Mouse (Mus musculus): Measurements from ENCODE around the gene Fbxo28.

The Fbxo28 gene

GRCm38 (mm10) chr1:182346491-182346890, 5.1 kb upstream of the Fbxo28 start:
- in situ Hi-C loops (cut with MboI; ENCODE audit: unreplicated experiment in 2 of 2), result loop anchor here (25.0 kb wide), 2 partner anchors 209 to 459 kb away; no protein-coding TSS in a partner anchor

DNA sequence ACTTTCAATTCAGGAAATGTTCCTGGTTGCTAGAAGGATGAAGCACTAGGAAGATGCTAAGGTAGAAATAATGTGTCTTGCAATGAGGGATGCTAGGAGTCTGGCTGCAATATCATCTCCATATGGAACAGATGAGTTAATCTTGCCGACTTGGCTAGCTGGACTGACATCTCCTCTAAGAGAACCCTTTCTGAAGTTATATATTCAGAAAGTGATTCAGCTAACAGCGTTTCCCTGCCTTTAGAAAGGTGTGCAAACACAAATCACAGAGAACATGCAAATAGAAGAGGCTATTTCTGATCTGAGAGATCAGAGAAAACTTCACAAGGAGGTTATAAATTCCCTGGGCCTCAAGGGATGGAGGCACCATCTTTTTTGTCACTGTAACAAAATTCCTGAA, 4.4 kb upstream of the Fbxo28 start:
- in situ Hi-C loops (cut with MboI; ENCODE audit: unreplicated experiment in 2 of 2), result loop anchor here (25.0 kb wide), 2 partner anchors 209 to 459 kb away; no protein-coding TSS in a partner anchor

- in situ Hi-C loops (cut with MboI; ENCODE audit: unreplicated experiment in 2 of 2), result loop anchor here (25.0 kb wide), 2 partner anchors 205 to 455 kb away; no protein-coding TSS in a partner anchor
These were observed 564 bp upstream of the Fbxo28 start for GRCm38 (mm10) chr1:182341993-182342392.

DNA sequence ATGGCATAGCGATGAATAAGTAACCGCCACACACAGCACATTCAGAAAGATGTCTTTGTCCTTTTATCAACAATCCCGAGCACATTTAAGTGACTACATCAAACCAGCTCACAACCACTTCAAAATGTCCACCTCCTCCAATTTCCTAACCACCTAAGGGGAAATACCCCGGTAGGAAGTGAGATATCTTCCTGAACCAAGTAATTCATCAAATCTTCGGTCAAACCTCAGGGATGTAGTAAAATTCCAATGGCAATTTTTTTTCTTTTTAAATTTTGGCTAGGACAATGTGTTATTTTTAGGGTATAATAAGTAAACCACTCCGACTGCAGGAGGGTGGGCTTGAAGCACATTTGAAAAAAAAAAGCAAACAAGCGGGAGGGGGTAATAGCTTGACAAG, 1.1 kb downstream of the Fbxo28 start:
- in situ Hi-C loops (cut with MboI; ENCODE audit: unreplicated experiment in 2 of 2), result loop anchor here (25.0 kb wide), 2 partner anchors 203 to 453 kb away; no protein-coding TSS in a partner anchor

GRCm38 (mm10) chr1:182338961-182339565, 2.4 kb downstream of the Fbxo28 start:
- in situ Hi-C loops (cut with MboI; ENCODE audit: unreplicated experiment in 2 of 2), result loop anchor here (5.0 to 25.0 kb wide), 3 partner anchors 187 to 452 kb away; no protein-coding TSS in a partner anchor

- in situ Hi-C loops (cut with MboI; ENCODE audit: unreplicated experiment in 2 of 2), result loop anchor here (25.0 kb wide), 2 partner anchors 197 to 447 kb away; no protein-coding TSS in a partner anchor
These were observed 7.5 kb downstream of the Fbxo28 start for GRCm38 (mm10) chr1:182333766-182334437.

DNA sequence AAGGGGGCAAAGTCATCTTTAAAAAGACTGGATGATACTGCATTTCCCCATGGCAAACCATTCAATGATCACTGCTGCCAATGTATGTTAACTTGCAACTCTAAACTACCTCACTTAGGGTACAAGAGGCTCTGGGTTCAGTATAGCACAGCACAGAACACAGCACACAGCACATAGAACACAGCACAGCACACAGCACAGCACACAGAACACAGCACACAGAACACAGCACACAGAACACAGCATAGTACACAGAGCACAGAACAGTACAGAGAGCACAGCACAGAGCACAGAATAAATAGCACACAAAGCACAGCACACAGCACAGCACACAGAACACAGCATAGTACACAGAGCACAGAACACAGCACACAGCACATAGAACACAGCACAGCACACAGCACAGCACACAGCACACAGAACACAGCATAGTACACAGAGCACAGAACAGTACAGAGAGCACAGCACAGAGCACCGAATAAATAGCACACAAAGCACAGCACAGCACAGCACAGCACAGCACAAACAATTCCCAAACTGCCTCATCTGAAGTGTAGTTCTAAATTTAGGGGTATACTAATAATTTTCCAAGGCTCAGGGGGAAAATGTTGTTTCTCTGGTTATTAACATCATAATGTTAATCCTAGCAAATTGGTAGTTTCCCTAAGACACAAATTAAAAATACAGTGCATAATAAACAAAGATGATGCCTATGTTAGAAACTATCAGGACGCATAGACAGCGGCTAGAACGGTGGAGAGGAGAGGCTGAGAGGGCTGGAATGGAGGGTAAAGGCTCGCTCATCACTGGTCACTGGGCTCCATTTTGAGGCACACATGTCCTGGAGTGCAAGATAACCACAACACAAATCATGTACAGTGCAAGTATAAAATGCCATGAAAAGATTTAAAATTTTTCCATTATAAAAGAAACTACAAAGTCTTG, 9.1 kb downstream of the Fbxo28 start:
- in situ Hi-C loops (cut with MboI; ENCODE audit: unreplicated experiment in 2 of 2), result loop anchor here (25.0 kb wide), 2 partner anchors 195 to 445 kb away; no protein-coding TSS in a partner anchor

- in situ Hi-C loops (cut with MboI; ENCODE audit: unreplicated experiment in 2 of 2), result loop anchor here (25.0 kb wide), 2 partner anchors 189 to 439 kb away; no protein-coding TSS in a partner anchor
These were observed 15.5 kb downstream of the Fbxo28 start for GRCm38 (mm10) chr1:182325919-182326318.

DNA sequence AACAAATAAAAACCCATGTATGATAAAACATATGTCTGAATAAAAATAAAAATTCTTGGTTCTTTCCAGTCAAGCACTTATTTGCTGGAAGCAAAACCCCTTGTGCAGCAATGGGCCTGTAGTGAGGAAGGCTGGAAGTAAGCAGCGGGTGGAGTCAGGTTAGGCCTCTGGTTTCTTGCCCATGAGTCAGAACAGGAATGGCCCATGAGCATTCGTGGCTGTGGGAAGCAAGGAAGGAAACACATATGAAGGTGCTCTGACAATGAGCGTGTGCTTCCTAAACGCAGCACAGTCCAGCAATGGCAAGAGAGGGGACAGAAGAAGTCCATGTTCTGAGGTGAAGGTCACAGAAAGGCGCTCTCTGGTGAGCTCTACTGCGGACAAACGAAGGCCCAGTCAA, 16.9 kb downstream of the Fbxo28 start:
- in situ Hi-C loops (cut with MboI; ENCODE audit: unreplicated experiment in 2 of 2), result no loop called here

DNA sequence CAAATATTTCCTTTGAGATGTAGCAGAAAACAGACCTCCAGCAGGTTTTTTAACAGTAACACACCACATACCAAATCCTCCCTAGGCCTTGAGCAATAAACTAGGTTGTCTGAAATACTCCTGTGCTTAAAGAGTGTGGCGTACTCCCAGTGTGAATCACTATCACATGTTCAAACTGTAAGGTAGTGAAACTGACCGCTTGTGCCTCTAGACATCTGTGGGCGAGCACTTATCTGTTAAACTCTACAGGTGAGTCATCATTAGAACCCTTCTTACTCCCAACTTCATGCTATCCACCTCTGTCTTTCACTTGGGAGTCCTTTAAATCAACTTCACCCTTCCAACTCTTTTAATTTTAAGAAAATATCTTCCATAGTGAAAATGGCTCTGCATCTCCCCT, 18.3 kb downstream of the Fbxo28 start:
- in situ Hi-C loops (cut with MboI; ENCODE audit: unreplicated experiment in 2 of 2), result no loop called here

GRCm38 (mm10) chr1:182314201-182314600, 27.2 kb downstream of the Fbxo28 start:
- in situ Hi-C loops (cut with MboI; ENCODE audit: unreplicated experiment in 2 of 2), result no loop called here

DNA sequence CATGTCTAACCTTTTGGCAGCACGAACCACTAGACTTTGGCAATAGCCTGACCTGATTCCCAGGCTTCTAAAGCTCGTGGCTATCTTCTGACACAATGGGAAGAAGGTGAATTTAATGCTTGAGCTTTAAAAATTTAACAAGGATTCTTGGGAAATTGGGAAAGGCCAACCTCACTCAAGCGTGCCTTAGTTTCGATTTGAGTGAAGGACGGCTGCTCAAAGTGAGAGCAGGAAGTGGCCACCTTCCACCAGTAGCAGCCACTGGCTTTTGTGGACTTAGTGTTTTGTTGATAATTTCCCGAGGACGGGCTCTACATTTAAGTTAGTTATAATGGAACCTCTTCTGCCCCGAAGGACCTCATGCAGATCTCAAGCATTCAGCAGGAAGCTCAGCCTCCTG, 28.2 kb downstream of the Fbxo28 start:
- in situ Hi-C loops (cut with MboI; ENCODE audit: unreplicated experiment in 2 of 2), result no loop called here

GRCm38 (mm10) chr1:182311376-182311775, 30.1 kb downstream of the Fbxo28 start:
- in situ Hi-C loops (cut with MboI; ENCODE audit: unreplicated experiment in 2 of 2), result no loop called here

DNA sequence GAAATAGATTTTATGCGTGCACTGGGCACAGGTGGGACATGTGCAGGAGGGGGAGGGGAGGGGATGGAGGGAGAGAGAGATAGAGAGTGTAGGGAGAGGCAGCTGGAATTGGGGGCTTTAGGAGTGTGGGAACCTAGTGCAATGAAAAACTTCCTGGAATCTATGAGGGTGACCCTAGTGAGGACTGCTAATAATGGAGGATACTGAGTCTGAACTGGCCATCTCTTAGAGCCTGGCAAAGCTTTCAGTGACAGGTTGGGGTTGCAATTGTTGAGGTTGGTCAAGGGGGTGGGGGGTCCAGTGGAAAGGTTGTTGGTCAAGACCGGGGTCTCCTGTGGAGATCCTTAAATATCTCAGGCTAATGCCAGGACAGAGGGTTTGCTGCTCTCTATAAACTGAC, 31.1 kb downstream of the Fbxo28 start:
- in situ Hi-C loops (cut with MboI; ENCODE audit: unreplicated experiment in 2 of 2), result no loop called here

DNA sequence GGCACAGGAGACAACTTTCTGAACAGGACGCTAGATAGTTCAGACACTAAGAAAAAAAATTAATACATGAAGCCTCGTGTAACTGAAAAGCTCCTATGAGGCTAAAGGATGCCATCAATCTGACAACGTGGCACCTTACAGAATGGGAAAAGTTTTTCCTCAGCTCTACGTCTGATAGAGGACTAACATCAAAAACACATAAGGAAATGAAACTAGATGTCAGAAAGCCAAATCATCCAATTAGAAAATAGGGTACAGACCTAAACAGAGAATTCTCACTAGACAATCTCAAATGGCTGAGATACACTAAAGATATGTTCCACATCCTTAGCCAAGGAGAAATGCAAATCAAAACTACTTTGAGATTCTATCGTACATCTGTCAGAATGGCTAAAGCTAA, 32.0 kb downstream of the Fbxo28 start:
- in situ Hi-C loops (cut with MboI; ENCODE audit: unreplicated experiment in 2 of 2), result no loop called here

DNA sequence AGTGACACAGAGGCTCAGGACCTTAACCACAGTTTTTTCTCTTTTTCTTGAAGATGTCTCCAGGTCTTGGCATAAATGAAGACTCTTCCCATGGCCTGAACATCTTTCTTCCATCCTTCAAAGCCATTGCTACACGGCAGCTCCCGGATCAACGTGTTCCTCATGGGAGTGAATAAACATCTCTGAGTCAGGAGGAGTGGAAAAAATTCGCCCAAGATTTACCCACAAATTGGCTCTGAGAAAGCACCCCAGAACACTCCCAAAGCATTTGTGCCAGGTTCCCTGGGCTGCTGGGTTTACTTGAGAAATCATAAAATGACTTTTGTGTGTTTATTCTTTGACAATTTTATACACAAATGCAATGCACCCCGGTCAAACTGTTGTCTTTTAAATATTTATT, 38.5 kb downstream of the Fbxo28 start:
- in situ Hi-C loops (cut with MboI; ENCODE audit: unreplicated experiment in 2 of 2), result no loop called here

DNA sequence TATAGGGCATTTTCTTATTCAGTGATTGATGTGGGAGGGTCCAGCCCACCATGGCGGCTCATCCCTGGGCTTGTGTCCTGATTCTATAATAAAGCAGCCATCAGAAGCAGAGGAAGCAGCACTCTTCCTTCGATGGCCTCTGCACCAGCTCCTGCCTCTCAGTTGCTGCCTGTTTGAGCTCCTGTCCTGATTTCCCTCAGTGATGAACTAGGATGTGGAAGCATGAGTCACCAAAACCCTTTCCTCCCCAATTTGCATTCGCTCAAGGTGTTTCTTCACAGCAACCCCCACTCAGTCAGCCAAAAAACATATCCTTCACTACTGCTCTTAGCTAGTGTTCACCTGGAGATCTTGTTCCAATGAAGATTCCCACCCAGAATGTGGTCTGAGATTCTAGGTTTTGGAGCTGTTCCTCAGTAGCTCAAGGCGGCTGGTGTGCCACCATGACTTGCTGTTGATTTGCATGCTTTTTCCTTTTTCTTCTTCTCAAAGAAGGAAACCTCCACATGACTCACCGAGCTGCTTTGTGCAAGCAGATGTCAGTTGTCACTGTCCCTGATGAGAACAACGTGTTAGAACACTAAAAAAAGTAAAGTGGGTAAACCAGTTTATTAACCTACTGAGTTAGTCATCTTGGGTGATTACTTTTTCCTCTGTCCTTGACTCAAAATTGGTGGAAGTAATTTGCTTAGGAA, 39.1 kb downstream of the Fbxo28 start:
- in situ Hi-C loops (cut with MboI; ENCODE audit: unreplicated experiment in 2 of 2), result no loop called here

DNA sequence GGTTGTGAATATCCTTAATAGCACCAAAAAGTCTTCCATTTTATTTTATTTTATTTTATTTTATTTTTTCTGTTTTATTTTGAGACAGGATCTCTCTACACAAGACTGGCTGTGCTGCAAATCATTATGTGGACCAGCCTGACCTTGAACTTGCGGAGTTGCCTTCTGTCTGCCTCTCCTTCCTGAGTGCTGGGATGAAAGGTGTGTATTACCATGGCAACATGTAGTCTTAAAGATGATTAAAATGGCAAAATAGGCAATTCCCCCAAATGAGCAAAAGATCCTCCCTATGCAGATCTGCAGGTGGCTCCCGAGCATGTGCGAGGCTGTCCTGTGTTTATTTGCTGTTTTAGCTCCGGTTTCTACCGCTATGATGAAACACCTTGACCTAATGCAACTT, 43.6 kb downstream of the Fbxo28 start:
- in situ Hi-C loops (cut with MboI; ENCODE audit: unreplicated experiment in 2 of 2), result loop anchor here in 1 of 2 experiments (25.0 kb wide), 1 partner anchor 411 kb away; no protein-coding TSS in a partner anchor

- in situ Hi-C loops (cut with MboI; ENCODE audit: unreplicated experiment in 2 of 2), result loop anchor here in 1 of 2 experiments (25.0 kb wide), 1 partner anchor 410 kb away; no protein-coding TSS in a partner anchor
These were observed 44.2 kb downstream of the Fbxo28 start for GRCm38 (mm10) chr1:182297246-182297645.

DNA sequence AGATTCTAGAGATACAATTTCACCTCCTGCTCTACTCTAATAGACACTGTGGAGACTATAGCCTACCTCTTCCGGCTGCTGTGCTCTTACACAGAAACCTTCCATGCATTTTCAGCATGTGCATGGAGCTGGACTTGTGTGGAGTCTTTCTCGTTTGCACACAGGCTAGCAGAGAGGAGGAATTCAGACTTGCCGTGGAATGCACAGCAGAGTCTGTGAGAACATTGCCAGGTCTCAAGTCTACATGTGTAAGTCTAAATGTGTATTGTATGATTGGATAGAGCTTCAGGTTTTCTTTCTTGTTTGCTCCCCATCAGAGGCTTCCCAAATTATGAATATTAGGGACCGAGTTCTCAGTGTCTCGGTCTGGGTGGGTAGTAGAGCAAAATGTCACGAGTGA, 44.6 kb downstream of the Fbxo28 start:
- in situ Hi-C loops (cut with MboI; ENCODE audit: unreplicated experiment in 2 of 2), result loop anchor here in 1 of 2 experiments (25.0 kb wide), 1 partner anchor 410 kb away; no protein-coding TSS in a partner anchor

Measured in v-Abl transformed pro-B cells (cell line).